Mouse (Mus musculus) small intestine, adult 10 weeks (tissue): ENCODE measurements around the gene Efcab12. TPM values are rescaled to one million over a fixed set of nuclear protein-coding genes. Genes with fewer than 3 reads are reported as not detected.

ENCODE experiments used
- polyA plus RNA-seq: library from polyadenylated mRNA; stranded (reverse); fragments of 350-450 nt; fragmentation: Illumina TruSeq; extraction: RNeasy Lipid Tissue Mini Kit (QIAGEN cat#74804); gene quantifications from one replicate; pipeline ENCODE4 v1.2.3, GENCODE M21; 2014; ENCODE audit warnings: low replicate concordance

Efcab12 gene
- polyA plus RNA-seq: not detected

GRCm38 (mm10) chr6:115838161-115838597, at the start of gene Efcab12:
Gene Efcab12, minus strand, starts transcription at chr6:115838412.

DNA sequence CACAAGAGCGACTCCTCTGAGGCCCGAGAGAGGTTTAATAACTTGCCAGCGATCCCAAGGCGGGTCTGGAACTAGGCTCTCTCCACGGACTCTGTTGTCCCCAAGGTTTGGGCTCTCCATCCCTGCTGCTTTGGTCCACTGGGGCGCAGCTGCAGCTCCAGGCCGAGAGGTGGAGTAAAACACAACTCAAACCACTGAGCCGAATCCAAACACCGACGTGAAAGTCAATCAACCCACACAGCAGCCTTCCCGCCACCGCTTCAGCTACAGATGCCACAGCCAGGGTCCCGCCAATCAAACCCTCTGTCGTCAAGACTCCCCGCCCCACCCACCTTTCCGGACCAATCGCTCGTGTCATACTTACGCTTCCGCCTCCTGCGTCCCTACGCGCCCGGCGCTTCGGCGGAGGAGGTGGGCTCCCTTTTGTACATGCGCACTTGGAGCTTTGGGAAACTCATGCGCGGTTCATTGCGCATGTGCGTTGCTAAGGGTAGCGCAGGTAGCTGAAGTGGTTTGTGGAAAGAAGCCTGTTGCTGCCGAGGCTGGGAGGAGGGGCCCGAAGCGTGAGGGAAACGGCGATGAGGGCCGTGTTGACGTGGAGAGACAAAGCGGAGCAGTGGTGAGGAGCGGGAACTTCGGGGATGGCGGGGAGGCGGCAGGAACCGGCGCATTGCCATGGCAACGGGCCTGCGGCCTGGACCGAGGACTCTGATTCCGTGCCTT, 15.0 kb upstream of the Efcab12 start, which contains the start of the genes Mbd4 and Ift122:
TSS of gene Mbd4 (minus strand) at position 281 of the 723 bp plus-strand sequence.
TSS of gene Ift122 (plus strand) at position 380 of the 723 bp plus-strand sequence.

GRCm38 (mm10) chr6:115808488-115809231, 29.6 kb downstream of the Efcab12 start, which contains the start of gene Rpl32:
Gene Rpl32, minus strand, starts transcription at chr6:115808747.

GRCm38 (mm10) chr6:115774501-115774921, 63.7 kb downstream of the Efcab12 start, which contains the start of gene Cand2:
Gene Cand2, plus strand, starts transcription at chr6:115774538.

DNA sequence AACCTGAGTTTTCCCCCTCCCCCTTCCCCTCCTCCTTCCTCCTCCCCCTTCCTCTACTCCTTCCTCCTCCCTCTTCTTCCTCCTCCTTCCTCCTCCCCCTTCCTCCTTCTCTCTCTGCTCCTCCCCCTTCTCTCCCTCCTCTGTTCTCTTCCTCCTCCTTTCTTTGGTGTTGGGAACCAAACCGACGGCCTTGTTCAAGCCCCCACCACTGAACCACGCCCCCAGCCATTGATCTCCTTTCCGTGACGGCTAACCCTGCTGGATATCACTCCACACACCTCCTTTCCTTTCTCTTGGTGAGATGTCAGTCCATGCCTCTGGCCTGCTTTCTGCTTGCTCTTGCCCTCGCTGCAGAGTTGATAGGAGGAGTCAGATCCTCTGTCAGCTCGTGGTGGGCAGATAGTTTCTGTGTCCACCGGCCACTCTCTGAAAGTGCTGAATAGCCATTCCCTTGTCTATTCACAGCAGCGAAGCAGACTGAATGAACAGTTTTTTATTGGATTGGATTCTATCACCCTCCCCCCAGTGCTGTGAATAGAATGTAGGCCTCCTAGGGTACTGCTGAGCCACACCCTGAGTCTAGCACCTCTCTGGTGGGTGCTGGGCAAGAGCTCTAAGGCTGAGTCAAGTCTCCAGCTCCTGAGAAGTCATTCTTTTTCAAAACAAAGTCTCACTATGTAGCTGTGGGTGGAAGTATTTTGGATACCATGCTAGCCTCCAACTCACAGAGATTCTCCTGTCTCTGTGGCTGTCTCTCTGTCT, 76.0 kb downstream of the Efcab12 start, which contains the start of gene Tmem40:
TSS of gene Tmem40 (minus strand) at position 416 of the 762 bp plus-strand sequence.

Other genes with a start within 250 kb of the Efcab12 start
- 25.9 TPM for gene Mkrn2os, start 245.8 kb downstream of the Efcab12 start, polyA plus RNA-seq
- gene Mkrn2, start 236.5 kb downstream of the Efcab12 start, polyA plus RNA-seq: 5.9 TPM
- gene Raf1, start 161.8 kb downstream of the Efcab12 start, polyA plus RNA-seq: 35.2 TPM
- gene Tmem40, start 76.0 kb downstream of the Efcab12 start, polyA plus RNA-seq: not detected
- 2.0 TPM for gene Cand2, start 63.9 kb downstream of the Efcab12 start, polyA plus RNA-seq
- 33.6 TPM for gene Rpl32, start 29.7 kb downstream of the Efcab12 start, polyA plus RNA-seq
- 4.5 TPM for gene Mbd4, start 15.0 kb upstream of the Efcab12 start, polyA plus RNA-seq
- 0.85 TPM for gene Ift122, start 15.1 kb upstream of the Efcab12 start, polyA plus RNA-seq
- not detected for gene Rho, start 93.3 kb upstream of the Efcab12 start, polyA plus RNA-seq
- not detected for gene H1foo, start 106.5 kb upstream of the Efcab12 start, polyA plus RNA-seq
- 0.19 TPM for gene Plxnd1, start 156.6 kb upstream of the Efcab12 start, polyA plus RNA-seq